Mouse (Mus musculus) embryo, embryonic 9.5 days (tissue): Measurements from ENCODE around the gene Nfib.

Source experiments
- DNase-seq: peaks from one replicate; pipeline ENCODE4 v3.0.0-alpha.2; 2017; ENCODE audit errors: extremely low spot score

Gene Nfib

GRCm38 (mm10) chr4:82392496-82392895, 313.1 kb downstream of the Nfib start:
- DNase-seq = no peak

- DNase-seq = no peak
Observed at GRCm38 (mm10) chr4:82391726-82392472, 313.7 kb downstream of the Nfib start.

GRCm38 (mm10) chr4:82390545-82390944, 315.0 kb downstream of the Nfib start:
- no peak for DNase-seq

- DNase-seq = no peak
Observed at GRCm38 (mm10) chr4:82389876-82390275, 315.7 kb downstream of the Nfib start.

- no peak for DNase-seq
Observed at GRCm38 (mm10) chr4:82387620-82388019, 317.9 kb downstream of the Nfib start.

GRCm38 (mm10) chr4:82386222-82386993, 319.1 kb downstream of the Nfib start:
- DNase-seq = no peak

- no peak for DNase-seq
Observed at GRCm38 (mm10) chr4:82385638-82386037, 319.9 kb downstream of the Nfib start.

GRCm38 (mm10) chr4:82383991-82384731, 321.4 kb downstream of the Nfib start:
- no peak for DNase-seq

- no peak for DNase-seq
Observed at GRCm38 (mm10) chr4:82383346-82383745, 322.2 kb downstream of the Nfib start.

- no peak for DNase-seq
Observed at GRCm38 (mm10) chr4:82381786-82382185, 323.8 kb downstream of the Nfib start.

GRCm38 (mm10) chr4:82380578-82380977, 325.0 kb downstream of the Nfib start:
- DNase-seq = no peak

- DNase-seq = no peak
Observed at GRCm38 (mm10) chr4:82378050-82378449, 327.5 kb downstream of the Nfib start.

GRCm38 (mm10) chr4:82377621-82378020, 327.9 kb downstream of the Nfib start:
- DNase-seq = no peak

- DNase-seq = no peak
Observed at GRCm38 (mm10) chr4:82374560-82374959, 331.0 kb downstream of the Nfib start.

GRCm38 (mm10) chr4:82372217-82372616, 333.3 kb downstream of the Nfib start:
- no peak for DNase-seq

GRCm38 (mm10) chr4:82371471-82371870, 334.1 kb downstream of the Nfib start:
- no peak for DNase-seq

- no peak for DNase-seq
Observed at GRCm38 (mm10) chr4:82369011-82369776, 336.4 kb downstream of the Nfib start.

GRCm38 (mm10) chr4:82368091-82368775, 337.3 kb downstream of the Nfib start:
- no peak for DNase-seq

GRCm38 (mm10) chr4:82364696-82365385, 340.7 kb downstream of the Nfib start:
- no peak for DNase-seq

- no peak for DNase-seq
Observed at GRCm38 (mm10) chr4:82363951-82364350, 341.6 kb downstream of the Nfib start.
